Mouse (Mus musculus) liver, adult (tissue): ENCODE measurements at regions not wholly inside any gene's neighbourhood (a gene's known extent, or its start where the extent isn't known, plus 50 kb on each side); places are given as distances from the start of the nearest gene placed in this dataset.

Source experiments
- GATA4 ChIP-seq: IDR thresholded peaks from 2 replicates; pipeline ENCODE4 v1.6.1; 2014; ENCODE audit warnings: mild to moderate bottlenecking, low read length; ENCODE audit not compliant: insufficient replicate concordance

DNA sequence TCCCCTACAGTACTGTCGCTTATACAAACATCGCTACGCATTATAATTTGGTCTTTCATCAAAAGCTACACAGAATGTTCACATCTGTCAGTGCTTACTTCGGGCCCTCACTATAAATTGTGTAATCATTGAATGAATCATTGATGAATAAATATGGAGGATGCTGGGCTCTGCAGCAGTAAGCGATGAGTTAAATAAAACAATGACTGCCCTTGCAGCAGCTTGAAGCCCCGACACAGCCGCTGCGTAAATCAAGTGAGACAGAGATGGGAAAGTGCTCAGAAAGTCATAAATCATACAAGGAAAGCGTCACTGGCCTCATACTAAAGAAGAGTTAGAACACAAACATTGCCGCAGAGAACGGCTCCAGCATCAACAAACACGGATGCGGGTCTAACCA is 172.9 kb upstream of the Zpld1 start:
- TF ChIP-seq GATA4 = no peak

DNA sequence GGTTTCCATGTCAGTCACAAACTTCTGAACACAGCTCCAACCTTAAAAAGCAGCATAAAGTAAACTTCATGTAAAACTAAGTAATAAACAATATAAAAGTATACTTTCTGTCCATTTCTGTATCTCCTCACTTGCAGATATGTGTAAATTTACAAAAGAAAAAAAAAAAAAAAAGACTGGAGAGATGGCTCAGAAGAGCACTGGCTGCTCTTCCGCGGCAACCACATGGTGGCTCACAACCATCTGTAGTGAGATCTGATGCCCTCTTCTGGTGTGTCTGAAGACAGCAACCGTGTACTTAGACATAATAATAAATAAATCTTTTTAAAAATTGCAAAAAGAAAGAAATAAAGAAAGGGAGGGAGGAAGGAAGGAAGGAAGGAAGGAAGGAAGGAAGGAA is 171.9 kb upstream of the Zpld1 start:
- no peak for TF ChIP-seq GATA4

DNA sequence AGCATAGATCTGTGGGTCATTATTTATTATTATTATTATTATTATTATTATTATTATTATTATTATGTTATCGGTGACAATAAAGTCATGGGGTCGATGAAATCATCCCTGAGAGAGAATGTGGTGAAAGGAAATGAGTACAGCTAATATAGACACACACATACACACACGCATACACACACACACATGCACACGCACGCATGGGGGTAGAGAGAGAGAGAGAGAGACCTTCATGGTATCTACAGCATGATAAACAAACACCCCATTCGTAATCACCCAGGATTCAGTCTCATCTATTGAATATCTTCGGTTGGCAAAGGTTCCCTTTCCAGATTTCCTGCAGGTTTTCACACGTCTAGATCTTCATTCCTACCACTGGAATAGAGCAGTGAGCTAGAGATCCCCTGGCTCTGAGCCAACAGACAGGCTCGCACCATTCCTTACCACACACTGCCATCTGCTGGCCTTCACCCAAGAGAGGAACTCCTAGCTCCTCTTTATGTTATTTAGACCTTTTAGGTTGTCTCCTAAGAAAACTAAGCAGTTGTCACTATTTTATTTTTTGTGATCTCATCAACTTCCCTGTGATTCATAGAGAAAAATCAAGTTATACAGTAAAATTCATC is 171.2 kb upstream of the Zpld1 start:
- no peak for TF ChIP-seq GATA4

DNA sequence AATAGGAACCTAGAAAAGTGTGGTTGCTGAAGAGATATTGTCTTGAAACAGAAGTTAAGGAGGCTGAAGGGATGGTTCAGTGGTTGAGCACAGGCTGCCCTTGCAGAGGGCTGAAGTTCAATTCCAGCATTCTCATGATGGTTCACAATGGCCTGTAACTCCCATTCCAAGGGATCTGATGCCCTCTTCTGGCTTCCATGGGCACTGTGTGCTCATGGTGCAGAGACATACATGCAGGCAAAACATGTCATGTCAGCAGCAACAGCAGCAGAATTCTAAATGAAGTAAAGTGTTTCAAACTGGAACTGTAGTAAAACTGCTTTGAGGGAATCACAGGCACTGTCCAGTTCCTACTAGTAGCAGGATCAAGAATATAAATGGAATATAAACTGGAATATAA is 162.7 kb upstream of the Zpld1 start:
- no peak for TF ChIP-seq GATA4

DNA sequence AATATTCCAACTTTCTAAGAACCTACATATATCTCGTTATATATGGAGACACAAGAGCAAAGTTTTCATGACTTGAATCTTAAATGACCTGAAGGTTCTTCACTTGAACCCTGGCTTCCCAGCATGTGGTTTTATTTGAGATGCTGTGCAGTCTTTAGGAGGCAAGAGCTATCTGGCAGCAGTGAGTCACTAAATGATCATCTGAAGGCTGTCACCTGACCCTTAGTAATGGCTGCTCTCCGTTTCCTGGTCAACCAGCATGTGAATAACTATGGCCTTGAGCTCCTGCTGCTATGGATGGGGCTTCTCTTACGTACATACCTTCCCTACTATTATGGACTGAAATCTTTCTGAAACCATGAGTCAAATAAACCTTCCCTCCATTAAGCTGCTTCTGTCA is 149.8 kb upstream of the Zpld1 start:
- TF ChIP-seq GATA4 = no peak

DNA sequence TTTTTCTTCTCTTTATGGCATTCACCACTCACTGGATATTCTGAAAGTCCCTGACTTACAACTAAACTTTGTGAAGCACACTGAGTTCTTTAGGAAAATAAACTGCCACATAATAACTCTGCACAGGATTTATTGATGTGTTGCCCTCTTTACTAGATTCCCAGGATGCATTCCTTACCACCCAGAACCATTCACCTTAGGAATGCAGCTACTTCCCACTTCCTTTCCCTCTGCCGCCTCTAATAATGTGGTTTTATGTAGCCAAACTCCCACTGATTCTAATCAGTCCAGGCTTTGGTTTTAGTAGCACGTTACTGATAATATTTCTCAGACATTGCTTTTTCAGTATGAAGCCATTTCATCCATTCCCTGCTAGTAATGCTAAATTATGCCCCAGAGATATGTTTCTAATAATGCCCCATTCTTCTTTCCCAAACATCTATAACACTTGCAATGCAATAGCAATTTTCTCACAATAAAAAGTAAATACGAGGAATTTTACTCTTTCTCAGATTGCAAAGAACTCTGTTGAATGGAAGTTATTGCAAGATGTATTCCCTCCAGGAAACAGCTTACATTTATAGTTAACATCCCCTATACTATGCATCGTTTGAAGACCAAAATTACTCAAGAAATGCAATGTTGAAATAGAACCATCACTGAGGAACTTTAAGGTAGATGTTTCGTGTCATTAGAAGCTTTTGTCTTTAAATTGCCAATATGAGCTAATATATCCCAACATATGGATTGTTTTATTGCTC is 145.2 kb upstream of the Zpld1 start:
- no peak for TF ChIP-seq GATA4

DNA sequence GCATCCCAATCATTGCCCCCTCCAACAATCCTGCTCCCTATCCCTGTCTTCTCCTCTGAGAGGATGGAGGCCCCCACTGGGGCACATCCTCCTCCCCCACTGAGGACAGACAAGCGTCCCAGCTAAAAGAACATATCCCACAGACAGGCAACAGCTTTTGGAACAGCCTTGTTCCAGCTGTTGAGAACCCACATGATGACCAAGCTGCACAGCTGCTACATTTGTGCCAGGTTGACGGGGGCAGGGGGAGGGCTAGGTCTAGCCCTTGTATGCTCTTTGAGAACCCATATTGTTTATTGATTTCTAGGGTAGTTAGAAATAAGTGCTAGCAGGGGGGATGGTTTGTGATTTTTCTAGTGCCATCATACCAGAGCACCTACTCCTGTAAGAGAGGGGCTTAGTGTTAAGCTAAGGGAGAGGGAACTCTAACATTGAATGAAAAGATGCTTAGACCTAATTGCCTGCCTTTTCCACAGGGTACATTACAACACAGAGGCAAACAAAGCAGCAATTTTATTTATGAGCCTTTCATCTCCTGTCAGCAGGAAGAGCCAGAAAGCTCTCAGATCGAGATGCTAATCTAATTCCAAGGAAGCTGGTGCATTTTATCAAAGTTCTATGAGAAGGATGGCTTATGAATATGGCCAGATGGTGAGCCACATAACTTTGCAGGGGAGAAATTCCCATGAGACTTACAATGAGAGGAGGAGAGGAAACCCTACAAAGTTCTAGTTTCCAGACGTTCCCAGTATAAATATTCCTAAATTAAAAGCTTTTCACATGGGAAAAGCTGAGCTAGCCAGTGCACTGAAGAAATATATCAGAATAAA is 137.6 kb upstream of the Zpld1 start:
- TF ChIP-seq GATA4 = no peak

DNA sequence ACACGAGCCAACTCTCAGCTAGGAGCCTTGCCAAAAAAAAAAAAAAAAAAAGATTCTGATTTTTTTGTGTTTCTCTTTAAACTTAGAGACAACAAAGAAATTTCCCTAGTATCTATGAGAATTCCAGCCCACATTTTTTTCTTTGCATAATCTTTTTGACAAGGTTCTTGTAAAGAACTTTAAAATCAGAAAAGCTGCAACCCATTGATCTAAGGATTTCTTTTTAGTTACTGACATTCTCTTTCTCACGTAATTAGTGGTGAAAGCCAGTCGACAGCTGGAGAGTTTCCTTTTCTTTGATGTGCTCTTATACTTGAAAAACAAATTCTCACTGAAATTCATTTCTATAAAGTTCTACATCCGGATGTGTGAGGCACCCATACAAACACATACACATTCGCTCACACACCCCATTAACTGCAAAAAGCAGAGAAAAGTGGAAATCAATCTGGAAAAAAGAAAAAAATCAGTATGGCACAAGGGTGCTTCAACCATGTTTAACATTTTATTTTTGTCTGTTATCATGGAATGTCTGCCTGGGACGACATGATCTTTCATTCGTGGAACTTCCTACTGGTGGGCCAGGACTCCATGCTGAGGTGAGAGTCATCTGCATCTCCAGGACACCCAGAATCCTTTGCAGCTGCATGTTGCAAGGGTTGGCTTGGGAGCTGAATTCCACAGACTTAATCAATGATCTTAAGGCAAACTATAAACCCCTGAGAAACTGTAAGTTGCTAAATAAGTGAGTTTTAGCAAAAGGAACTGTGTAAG is 124.0 kb upstream of the Zpld1 start:
- no peak for TF ChIP-seq GATA4

DNA sequence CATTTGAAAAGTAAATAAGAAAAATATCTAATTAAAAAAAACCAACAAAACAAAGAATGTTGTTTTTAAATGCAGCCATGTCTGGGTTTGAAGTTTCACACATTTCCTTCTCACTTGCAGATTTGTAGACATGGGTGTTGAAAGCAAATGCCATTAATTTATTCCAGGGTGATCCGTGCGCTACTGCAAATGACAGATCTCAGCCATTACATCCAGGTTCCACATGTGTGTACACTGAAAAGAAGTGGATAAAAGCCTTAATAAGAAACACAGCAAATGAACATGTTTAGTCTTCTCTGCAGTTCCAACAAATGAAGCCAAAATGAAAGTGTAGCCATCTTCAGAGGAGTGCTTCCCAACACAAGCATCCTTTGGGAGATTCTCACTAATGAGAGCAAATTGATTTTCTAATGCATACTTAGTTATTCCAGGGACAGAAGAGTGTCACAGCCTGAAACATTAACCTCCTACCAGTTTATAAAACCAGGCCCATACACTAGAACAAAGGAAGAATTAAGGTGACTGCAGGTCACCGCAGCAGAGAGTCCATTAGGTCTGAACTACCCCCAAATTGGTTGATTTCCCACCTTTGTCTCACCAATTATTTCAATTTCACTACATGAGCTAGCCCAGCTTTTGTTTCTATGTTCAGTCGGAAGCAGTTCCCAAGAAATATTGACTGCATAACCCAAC is 123.2 kb upstream of the Zpld1 start:
- TF ChIP-seq GATA4 = no peak

DNA sequence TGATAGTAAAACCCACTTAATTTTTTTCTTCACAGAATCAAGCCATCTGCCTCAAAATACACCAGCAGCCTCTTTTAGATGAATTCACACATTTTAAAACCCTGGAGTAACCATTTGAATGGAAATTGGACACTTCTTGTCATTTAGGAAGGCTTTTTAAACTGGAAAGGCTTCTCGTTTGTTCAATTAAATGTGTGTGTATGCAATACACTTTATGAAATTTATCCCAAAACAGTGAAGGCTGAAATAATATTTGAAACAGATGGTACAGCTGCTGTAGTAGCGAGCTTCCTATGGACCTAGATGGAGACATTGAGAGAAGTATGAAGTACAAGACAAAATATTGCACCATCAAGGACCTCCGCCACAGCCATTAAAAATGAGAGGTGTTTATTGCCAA is 121.1 kb upstream of the Zpld1 start:
- TF ChIP-seq GATA4 = no peak

DNA sequence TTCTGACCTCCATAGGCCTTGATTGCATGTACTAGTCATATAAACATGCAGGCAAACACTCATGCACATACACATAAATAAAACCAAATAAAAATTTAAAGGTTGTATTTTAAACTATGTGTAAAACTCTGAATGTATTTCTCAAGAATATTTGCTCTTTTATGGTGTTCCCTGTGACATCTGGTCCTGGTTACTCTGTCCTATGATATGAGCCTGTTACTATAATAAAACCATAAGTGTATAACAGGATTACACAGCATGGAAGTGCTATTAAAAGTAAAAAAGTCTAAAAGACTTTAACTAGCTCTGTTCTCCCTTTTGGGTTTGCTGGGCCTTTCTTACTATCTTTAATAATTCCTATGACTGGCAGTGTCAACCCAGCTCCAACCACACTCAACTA is 103.0 kb upstream of the Zpld1 start:
- TF ChIP-seq GATA4 = no peak

DNA sequence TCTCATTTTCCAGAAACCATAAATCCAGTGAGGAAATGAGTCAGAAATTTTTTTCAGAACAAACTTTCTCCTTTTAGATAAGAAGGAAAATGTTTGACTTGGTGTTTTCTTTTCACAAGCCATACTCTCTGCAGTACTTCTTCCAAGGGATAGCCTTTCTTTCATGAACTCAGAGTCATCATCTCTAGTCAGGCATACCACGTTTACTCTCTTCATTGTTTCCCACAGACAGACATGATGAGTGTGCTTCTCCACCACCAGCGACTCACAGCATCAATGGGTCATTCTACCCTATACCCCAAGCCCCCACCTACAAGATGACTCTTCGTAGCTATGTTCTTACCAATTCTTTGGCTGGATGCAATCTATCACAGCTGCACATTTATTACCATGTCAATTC is 97.1 kb upstream of the Zpld1 start:
- TF ChIP-seq GATA4 = no peak

DNA sequence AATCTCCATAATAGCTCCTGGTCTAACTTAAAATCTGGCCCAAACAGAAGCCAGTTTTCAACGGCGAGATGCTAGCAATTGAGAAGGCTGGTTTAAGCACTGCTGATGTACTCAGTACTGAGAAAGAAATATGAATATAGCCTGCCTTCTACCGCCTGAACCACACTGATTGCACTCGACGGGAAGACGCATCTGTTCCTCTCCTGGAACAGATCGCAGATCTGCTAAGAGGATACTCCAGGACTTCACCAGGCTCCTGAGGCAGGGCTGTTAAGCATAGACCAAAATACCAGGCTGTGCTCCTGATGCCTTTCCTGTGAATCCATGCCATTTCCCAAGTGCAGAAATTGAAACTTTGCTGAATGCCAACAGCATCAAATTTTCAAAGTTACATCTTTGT is 92.6 kb upstream of the Zpld1 start:
- no peak for TF ChIP-seq GATA4

DNA sequence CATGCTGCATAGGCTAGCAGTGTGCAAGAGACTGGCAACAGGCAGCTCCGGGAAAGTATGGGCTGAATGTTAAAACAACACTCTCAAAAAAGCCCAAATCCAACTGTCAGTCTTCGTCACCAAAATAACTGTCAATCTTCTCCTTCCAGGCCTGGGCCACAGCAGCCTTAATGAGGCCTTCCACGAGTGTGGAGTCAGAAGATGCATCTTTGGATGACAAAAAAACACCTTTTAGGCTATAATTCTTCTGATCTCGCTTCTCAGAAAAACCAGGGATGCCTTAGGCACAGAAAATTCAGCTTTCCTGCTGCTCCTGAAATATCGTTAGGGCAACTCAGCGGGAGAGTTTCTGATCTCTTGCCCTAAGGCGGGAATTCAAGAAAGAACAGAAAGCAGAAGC is 82.2 kb upstream of the Zpld1 start:
- TF ChIP-seq GATA4 = no peak

DNA sequence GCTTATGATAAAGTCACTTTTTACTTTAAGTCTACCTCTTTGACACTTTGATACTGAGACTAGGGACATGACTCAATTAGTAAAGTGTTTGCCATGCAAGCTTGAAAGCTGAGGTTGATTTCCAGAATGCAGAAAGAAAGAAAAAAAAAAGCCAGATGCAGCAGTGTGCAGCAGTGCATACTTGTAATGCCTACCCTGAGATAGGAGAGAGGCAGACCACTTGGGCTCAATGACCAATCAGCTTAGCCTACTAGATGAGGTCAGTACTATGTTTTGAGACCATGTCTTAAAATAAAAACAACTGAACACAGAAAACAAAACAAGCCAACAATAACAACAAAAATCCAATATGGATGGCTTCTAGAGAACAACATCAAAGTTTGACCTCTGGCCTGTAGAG is 81.4 kb upstream of the Zpld1 start:
- no peak for TF ChIP-seq GATA4

DNA sequence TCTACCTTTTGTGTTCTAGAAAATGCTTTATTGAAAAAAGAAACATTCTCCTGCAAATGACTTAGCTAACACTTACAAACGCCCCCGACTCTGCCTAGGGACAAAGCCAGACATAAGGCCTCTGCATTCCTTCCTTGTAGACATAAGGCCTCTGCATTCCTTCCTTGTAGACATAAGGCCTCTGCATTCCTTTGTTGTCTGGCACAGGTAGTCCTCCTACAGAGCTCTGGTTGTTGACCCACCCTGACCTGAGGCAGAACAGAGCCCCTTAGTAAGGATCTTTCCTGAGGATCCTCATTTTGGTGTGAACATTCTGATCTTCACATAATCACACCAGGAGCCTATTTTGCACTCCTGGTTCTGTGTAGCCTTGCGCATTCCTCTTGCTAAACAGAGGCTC is 80.9 kb upstream of the Zpld1 start:
- TF ChIP-seq GATA4 = no peak
